19 mouse cellular contexts compared by ENCODE assay signal in genomic region chr3:101704919-101705318, GRCm38 (mm10).
DNase-seq lines count a peak whose midpoint lies in the region; ATAC-seq and TF ChIP-seq lines count a peak whose summit lies in the region.
"Had no signal": no experiment of that assay in that cellular context is flagged by ENCODE, and none has a peak within 500 bp of the region (broad histone marks: within the 10 kb centered on the region; RNA-seq: fewer than 3 reads in every experiment).

No protein-coding gene starts in this region.

- TF ChIP-seq POLR2A in lung, adult 2 months (IDR thresholded peaks at IDR 0.05; ENCODE audit: borderline replicate concordance, extremely low read depth, low read depth, low read length): no peak

- H3K27ac ChIP-seq in lung, postnatal 0 days (ENCODE audit: low read length): no peak overlapping the region
- peak overlapping the region; percentile 89 for H3K27ac ChIP-seq in heart, embryonic 11.5 days (ENCODE audit: low read depth, low read length)
- H3K27ac ChIP-seq in kidney, embryonic 15.5 days: no peak overlapping the region
- H3K27ac ChIP-seq: embryonic facial prominence, embryonic 10.5 days; hindbrain, embryonic 12.5 days; limb, embryonic 15.5 days; neural tube, embryonic 13.5 days had no signal

- H3K4me2 ChIP-seq in lung, postnatal 0 days (replicated peaks; ENCODE audit: low read depth, low read length): no peak overlapping the region
- H3K4me2 ChIP-seq in heart, embryonic 11.5 days: peak overlapping the region; percentile 38
- no peak overlapping the region for H3K4me2 ChIP-seq in kidney, embryonic 15.5 days
- H3K4me2 ChIP-seq: hindbrain, embryonic 12.5 days; limb, embryonic 15.5 days; neural tube, embryonic 13.5 days had no signal

- no peaks in the 10 kb centered on the region for H3K4me1 ChIP-seq in lung, postnatal 0 days (ENCODE audit: insufficient read depth, low read depth, low read length)
- no peaks in the 10 kb centered on the region for H3K4me1 ChIP-seq in lung, adult 2 months (ENCODE audit: control insufficient read depth, insufficient read depth, low read length)
- H3K4me1 ChIP-seq in heart, embryonic 11.5 days (ENCODE audit: control insufficient read depth, insufficient read depth, low read length): peaks cover 57% of the 10 kb centered on the region
- peaks cover 20% of the 10 kb centered on the region for H3K4me1 ChIP-seq in kidney, embryonic 15.5 days

- no peak for TF ChIP-seq CTCF in lung, postnatal 0 days (IDR thresholded peaks at IDR 0.05)
- no peak for TF ChIP-seq CTCF in lung, adult 2 months (IDR thresholded peaks at IDR 0.05; ENCODE audit: insufficient read depth, low read length)

- H3K9ac ChIP-seq in lung, postnatal 0 days (replicated peaks; ENCODE audit: low read depth): no peak overlapping the region
- peak overlapping the region; percentile 54; the same call in 1 of the 2 replicates for H3K9ac ChIP-seq in heart, embryonic 11.5 days (ENCODE audit: low read depth, low read length)
- no peak overlapping the region for H3K9ac ChIP-seq in kidney, embryonic 15.5 days
- H3K9ac ChIP-seq: forebrain, postnatal 0 days; hindbrain, embryonic 12.5 days; limb, embryonic 15.5 days; liver, postnatal 0 days; neural tube, embryonic 13.5 days had no signal

- H3K36me3 ChIP-seq in lung, postnatal 0 days (ENCODE audit: insufficient read depth, low read length): no peaks in the 10 kb centered on the region
- H3K36me3 ChIP-seq in heart, embryonic 11.5 days (ENCODE audit: control insufficient read depth, insufficient read depth, low read length): no peaks in the 10 kb centered on the region
- H3K36me3 ChIP-seq in kidney, embryonic 15.5 days: no peaks in the 10 kb centered on the region
- H3K36me3 ChIP-seq: embryonic facial prominence, embryonic 10.5 days; hindbrain, embryonic 12.5 days; limb, embryonic 15.5 days; neural tube, embryonic 13.5 days had no signal

- H3K9me3 ChIP-seq in lung, postnatal 0 days (ENCODE audit: low read length): no peaks in the 10 kb centered on the region
- no peaks in the 10 kb centered on the region for H3K9me3 ChIP-seq in heart, embryonic 11.5 days (replicated peaks; ENCODE audit: control insufficient read depth, low read length)
- no peaks in the 10 kb centered on the region for H3K9me3 ChIP-seq in kidney, embryonic 15.5 days (replicated peaks)
- H3K9me3 ChIP-seq: embryonic facial prominence, embryonic 10.5 days; hindbrain, embryonic 12.5 days; limb, embryonic 15.5 days; neural tube, embryonic 13.5 days had no signal

- WGBS in lung, postnatal 0 days: 27% methylated on average over 9 of the region's 9 CpGs
- 36% methylated on average over 9 of the region's 9 CpGs for WGBS in lung, adult 2 months
- WGBS in heart, embryonic 11.5 days (ENCODE audit: insufficient replicate concordance): 19% methylated on average over 9 of the region's 9 CpGs
- 66% methylated on average over 9 of the region's 9 CpGs for WGBS in kidney, embryonic 15.5 days

- peak; percentile 6 for DNase-seq in cerebellum, adult 11-12 months
- no peak for DNase-seq in cerebellum, postnatal 14 days
- peak; percentile 34 for DNase-seq in lung, postnatal 0 days (ENCODE audit: low spot score)
- DNase-seq in lung, adult 2 months: no peak
- no peak for DNase-seq in thymus, postnatal 10 days (ENCODE audit: low spot score in 2 of 2)
- no peak for DNase-seq in gastrocnemius, postnatal 4 days (ENCODE audit: low spot score in 2 of 2)
- DNase-seq: forebrain, postnatal 0 days; gastrocnemius, postnatal 10 days; kidney, postnatal 10 days; liver, postnatal 0 days; right cerebral cortex, postnatal 4 days had no signal

- ATAC-seq in lung, postnatal 0 days: peak; percentile 57
- ATAC-seq in heart, embryonic 11.5 days (replicated peaks; ENCODE audit: insufficient number of reproducible peaks, low FRiP score, low TSS enrichment): 0 out of 2 replicates have a peak, but pooled peaks have one; percentile 23
- no peak for ATAC-seq in kidney, embryonic 15.5 days (replicated peaks; ENCODE audit: low FRiP score)
- ATAC-seq: forebrain, postnatal 0 days; intestine, embryonic 16.5 days; liver, postnatal 0 days had no signal

- no peak overlapping the region for H3K4me3 ChIP-seq in lung, postnatal 0 days (ENCODE audit: low read depth, low read length)
- no peak overlapping the region for H3K4me3 ChIP-seq in lung, adult 2 months (replicated peaks; ENCODE audit: extremely low read depth, low read depth, low read length)
- no peak overlapping the region for H3K4me3 ChIP-seq in heart, embryonic 11.5 days (ENCODE audit: low read depth, low read length)
- H3K4me3 ChIP-seq in kidney, embryonic 15.5 days (replicated peaks): no peak overlapping the region
- H3K4me3 ChIP-seq: embryonic facial prominence, embryonic 10.5 days; erythroblast, embryonic 14.5 days; hindbrain, embryonic 12.5 days; limb, embryonic 15.5 days; neural tube, embryonic 13.5 days had no signal

- H3K27me3 ChIP-seq in lung, postnatal 0 days (replicated peaks; ENCODE audit: insufficient read depth, low read length): no peaks in the 10 kb centered on the region
- H3K27me3 ChIP-seq in heart, embryonic 11.5 days (ENCODE audit: control insufficient read depth, insufficient read depth, low read length): no peaks in the 10 kb centered on the region
- H3K27me3 ChIP-seq in kidney, embryonic 15.5 days: no peaks in the 10 kb centered on the region
- H3K27me3 ChIP-seq: hindbrain, embryonic 12.5 days; limb, embryonic 15.5 days; neural tube, embryonic 13.5 days had no signal

- TF ChIP-seq EP300 in lung, postnatal 0 days (IDR thresholded peaks at IDR 0.05): no peak

Comparison
In these comparisons a context has a peak if more than half of its experiments do, and no peak if none do; other contexts are left out.
1. DNase-seq: peak in cerebellum, adult 11-12 months (single experiment) and lung, postnatal 0 days (single experiment); none in cerebellum, postnatal 14 days (0 of 2), lung, adult 2 months (single experiment), thymus, postnatal 10 days (0 of 2) and gastrocnemius, postnatal 4 days (0 of 2).